Mouse (Mus musculus) gastrocnemius, postnatal 14 days (tissue): Measurements from ENCODE around the gene Rbm5. TPM values are rescaled to one million over a fixed set of nuclear protein-coding genes. Genes with fewer than 3 reads are reported as not detected.

Experiments
- DNase-seq: peaks from one replicate; pipeline ENCODE4 v3.0.0; 2021; ENCODE audit warnings: mixed read lengths
- intact Hi-C: fragments of 180-260 bp; cut with DNase I; formaldehyde crosslinking; loops from one replicate; pipeline ENCODE4 v1.15.1; 2025; ENCODE audit warnings: low total_unique reads
- total RNA-seq, 2 experiments: library from RNA; stranded (reverse); gene quantifications; 2 replicates each; pipeline ENCODE4 v1.2.3; 2021

The Rbm5 gene
- total RNA-seq, 2 experiments from 2014 or later = 30.9 to 40.5 TPM

DNA sequence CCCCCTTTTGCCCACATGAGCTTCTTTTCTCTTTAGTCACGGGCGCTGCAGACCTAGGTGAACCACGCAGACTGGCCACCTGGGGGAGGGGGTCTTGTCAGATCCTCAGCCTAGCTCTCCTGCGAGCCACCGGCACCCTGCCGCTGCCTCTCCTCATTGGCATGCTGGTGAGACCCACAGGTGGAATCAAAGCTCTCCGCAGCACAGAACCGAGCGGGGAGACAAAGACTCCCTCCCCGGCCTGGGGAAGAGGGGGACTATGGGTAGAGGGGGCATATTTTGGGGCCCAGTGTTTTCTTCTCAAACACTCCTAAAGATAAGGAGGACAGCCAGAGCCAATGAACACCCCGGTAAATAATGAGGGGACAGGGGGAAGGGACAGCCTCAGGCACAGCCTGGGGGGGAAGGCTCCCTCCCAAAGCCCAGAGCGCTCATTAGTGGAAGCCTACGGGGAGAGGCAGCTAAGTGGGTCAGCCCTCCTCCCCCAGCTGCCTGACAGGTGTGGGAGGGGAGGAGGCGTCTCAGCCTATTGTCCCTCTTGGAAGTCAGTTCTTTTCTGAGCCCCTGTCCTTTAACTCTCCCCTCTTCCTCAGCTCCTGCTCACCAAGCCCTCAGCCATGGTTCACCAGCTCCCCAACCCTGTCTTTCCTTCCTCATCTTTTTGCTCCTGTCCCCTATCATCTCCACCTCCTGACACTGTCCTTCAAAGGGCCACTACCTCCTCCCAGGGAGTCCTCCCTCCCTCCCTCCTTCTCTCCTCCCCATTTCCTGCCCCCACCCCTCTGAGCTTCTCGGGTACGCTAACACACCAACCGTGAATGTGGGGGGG, 35.2 kb downstream of the Rbm5 start:
- intact Hi-C loops = loop anchor here (2.0 kb wide), 1 partner anchor 47 kb away; no protein-coding TSS in a partner anchor

GRCm38 (mm10) chr9:107734567-107734971, 36.2 kb downstream of the Rbm5 start:
- intact Hi-C loops = no loop called here
- no peak for DNase-seq

More for the DNA sequence above, 35.2 kb downstream of the Rbm5 start:
- no peak for DNase-seq

DNA sequence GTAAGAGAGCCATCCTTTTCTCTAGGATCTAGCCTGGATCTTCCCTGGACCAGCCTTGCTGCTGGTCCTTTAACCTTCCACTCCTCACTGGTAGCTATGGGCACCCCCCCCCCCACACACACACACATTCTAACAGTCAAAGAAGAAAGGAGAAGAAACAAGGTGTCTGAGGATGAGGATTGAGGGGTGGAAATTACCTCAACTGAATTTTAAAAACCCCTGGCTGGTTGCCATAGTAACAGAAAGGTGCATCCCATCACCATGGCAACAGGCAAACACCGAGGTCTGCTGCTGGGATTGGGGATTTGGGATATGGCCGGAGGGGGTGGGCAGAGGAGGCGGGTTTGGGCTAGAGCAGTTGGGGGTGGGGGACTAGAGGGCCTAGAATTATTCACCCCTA, 41.1 kb downstream of the Rbm5 start:
- intact Hi-C loops = no loop called here
- no peak for DNase-seq

DNA sequence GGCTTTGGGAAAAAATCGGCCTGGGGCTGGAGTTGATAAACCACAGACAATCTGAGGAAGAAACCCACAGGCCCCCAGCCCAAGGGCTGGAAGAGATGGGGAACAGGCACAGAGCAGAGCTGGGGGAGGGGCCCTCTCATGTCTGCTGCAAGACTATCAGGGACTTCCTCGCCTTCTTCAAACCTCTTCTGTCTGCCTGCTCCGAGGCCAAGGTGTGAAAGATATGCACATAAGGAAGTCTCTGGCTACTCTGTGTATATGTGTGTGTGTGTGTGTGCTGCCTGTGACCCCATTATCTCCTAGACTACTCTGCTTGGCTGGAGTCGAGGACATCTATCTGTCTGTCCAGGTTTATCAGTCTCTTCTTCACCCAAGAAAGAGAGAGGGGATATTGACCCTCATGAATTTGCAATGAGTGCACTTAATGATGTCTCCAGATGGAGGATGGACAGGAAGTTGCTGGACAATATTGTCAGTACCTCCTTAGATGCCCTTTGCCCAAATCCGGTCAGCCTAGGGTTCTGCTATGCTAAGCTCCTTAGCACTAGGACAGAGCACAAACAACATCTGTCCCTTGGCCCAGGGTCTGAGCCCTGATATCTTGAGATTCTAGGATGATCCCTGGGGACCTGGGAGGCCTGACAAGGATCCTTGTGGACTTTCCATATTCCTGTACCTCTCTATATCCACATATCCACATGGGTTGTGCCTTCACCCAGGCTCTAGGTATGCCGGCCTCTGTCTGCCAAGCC, 41.7 kb downstream of the Rbm5 start:
- no peak for DNase-seq
- intact Hi-C loops = no loop called here

GRCm38 (mm10) chr9:107727041-107727440, 43.8 kb downstream of the Rbm5 start:
- intact Hi-C loops = no loop called here
- no peak for DNase-seq

GRCm38 (mm10) chr9:107724796-107725195, 46.0 kb downstream of the Rbm5 start:
- intact Hi-C loops = no loop called here
- DNase-seq = no peak

GRCm38 (mm10) chr9:107723794-107724531, 46.8 kb downstream of the Rbm5 start:
- intact Hi-C loops = no loop called here
- DNase-seq = no peak

DNA sequence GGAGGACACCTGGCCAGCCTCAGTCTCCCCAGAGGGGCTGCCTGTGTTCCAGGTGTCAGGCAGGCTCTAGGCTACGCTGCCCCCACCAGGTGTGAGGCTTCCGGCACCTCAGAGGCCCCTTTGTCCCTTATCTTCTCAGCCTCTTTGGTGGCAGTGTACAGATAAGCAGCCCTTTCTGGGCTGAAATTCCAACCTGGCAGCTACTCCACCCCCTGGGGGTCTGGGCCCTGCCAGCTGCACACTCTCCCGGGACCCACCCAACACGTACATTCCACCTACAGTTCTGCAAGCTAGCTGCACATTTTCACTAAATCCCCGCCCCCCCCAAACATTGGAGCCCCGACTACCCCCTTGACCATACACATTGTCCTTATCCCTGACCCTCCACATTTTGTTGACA, 47.5 kb downstream of the Rbm5 start:
- intact Hi-C loops = no loop called here
- DNase-seq = no peak

GRCm38 (mm10) chr9:107718781-107719540, 51.8 kb downstream of the Rbm5 start:
- no peak for DNase-seq
- intact Hi-C loops = no loop called here

- DNase-seq = peak; percentile 44
- intact Hi-C loops = no loop called here
Measured at GRCm38 (mm10) chr9:107716951-107717350, 53.8 kb downstream of the Rbm5 start.

- intact Hi-C loops = no loop called here
- DNase-seq = no peak
Measured at GRCm38 (mm10) chr9:107715632-107716031, 55.2 kb downstream of the Rbm5 start.

- intact Hi-C loops = no loop called here
- peak; percentile 59 for DNase-seq
Measured at GRCm38 (mm10) chr9:107714221-107714952, 56.4 kb downstream of the Rbm5 start.

- intact Hi-C loops = no loop called here
- peak; percentile 82 for DNase-seq
Measured at GRCm38 (mm10) chr9:107709697-107710483, 60.9 kb downstream of the Rbm5 start, which contains the start of gene Sema3f. TSS of gene Sema3f (minus strand) at chr9:107710475.

DNA sequence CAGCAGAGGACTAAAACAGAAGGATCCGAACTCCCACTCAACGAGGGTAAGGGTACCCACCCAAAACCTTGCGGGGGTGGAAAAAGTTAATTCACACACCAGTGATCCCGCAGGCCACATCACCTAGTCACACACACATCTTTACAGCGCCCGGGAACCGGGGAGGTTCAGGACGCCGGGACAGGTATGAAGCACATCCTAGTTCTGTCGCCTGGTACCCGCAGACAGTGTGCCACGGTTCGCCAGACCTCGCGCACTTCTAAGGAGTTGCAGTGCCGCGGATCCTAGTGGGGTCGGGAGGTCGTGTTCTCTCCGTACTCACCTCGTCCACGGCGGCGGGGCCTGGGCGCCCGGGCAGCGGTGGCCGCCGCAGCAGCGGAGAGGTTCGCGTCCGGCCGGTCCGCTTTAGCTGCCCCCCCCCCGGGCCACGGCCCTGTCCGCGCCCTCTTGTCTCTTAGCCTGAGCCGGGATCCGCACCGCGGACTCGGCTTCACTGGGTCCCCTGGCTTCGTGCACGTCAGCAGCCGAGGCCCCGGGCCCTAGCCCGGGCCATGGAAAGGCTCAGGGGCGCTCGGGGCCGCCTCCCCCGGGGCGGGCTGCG, 61.6 kb downstream of the Rbm5 start:
- DNase-seq = no peak
- intact Hi-C loops = no loop called here

- intact Hi-C loops = no loop called here
- DNase-seq = no peak
Measured at GRCm38 (mm10) chr9:107708439-107709095, 62.2 kb downstream of the Rbm5 start.

GRCm38 (mm10) chr9:107707701-107708438, 62.9 kb downstream of the Rbm5 start:
- intact Hi-C loops = no loop called here

More at GRCm38 (mm10) chr9:107707701-107708438, 62.9 kb downstream of the Rbm5 start:
- no peak for DNase-seq
